Mouse (Mus musculus) 3T3-L1 (cell line): Measurements from ENCODE around the gene Btbd35f2.
"Not testable (repeated sequence)": the region's sequence is repeated elsewhere in the genome, so short reads cannot be mapped to it uniquely, and the experiment has no call there.

Experiments
- DNase-seq: peaks from one replicate; pipeline ENCODE4 v3.0.0-alpha.2; 2015; ENCODE audit warnings: low read depth, low spot score

Btbd35f2 gene

GRCm38 (mm10) chrX:32278094-32278493 lies at the start of gene Btbd35f2:
Gene Btbd35f2, plus strand, starts transcription at chrX:32278394.
- not testable (repeated sequence) for DNase-seq
